Mouse (Mus musculus) olfactory bulb, adult 2 months (tissue): ENCODE data around the gene Engase.

Experiments used
- CTCF ChIP-seq: fragments of 200-500 bp; IDR thresholded peaks from 2 replicates; pipeline ENCODE4 v1.5.1; 2012; ENCODE audit warnings: low read depth, mild to moderate bottlenecking, low read length, moderate library complexity; ENCODE audit not compliant: insufficient read depth
- POLR2A ChIP-seq: fragments of 200-500 bp; IDR thresholded peaks from 2 replicates; pipeline ENCODE4 v1.6.1; 2012; ENCODE audit warnings: mild to moderate bottlenecking, low read depth, low read length, moderate library complexity; ENCODE audit not compliant: insufficient read depth

DNA sequence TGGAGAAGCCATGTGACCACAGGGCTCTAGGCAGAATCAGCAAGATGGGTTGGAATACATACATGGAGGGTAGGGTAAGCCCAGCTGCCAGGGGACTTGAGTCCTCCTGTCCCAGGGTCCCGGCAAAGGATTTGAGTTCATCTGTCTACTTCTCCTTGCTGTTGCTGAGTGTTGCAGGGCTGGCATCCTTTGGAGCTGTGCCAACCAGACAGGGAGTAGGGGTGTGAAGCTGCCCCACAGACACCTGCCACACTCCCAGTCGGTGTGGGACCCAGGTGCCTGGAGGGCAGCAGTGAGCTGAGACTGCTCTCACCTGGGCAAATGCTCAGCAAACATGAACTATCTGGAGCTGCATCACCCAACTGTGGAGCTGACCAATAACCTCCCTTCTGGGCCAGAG, 44.3 kb downstream of the Engase start:
- TF ChIP-seq POLR2A (no peak), CTCF (no peak)
